23 mouse cellular contexts compared by ENCODE assay signal in genomic region chr4:32334131-32334530, GRCm38 (mm10).
"Had no signal": no experiment of that assay in that cellular context is flagged by ENCODE, and none has a peak within 500 bp of the region (broad histone marks: within the 10 kb centered on the region; RNA-seq: fewer than 3 reads in every experiment).

No protein-coding gene starts in this region.

- H3K36me3 ChIP-seq: kidney, embryonic 15.5 days; limb, embryonic 15.5 days; lung, embryonic 15.5 days; midbrain, embryonic 13.5 days had no signal

- ATAC-seq: midbrain, embryonic 13.5 days; midbrain, embryonic 16.5 days had no signal

- H3K27me3 ChIP-seq: kidney, embryonic 15.5 days; limb, embryonic 12.5 days; limb, embryonic 15.5 days; lung, embryonic 15.5 days; midbrain, embryonic 13.5 days had no signal

- H3K4me2 ChIP-seq: kidney, embryonic 15.5 days; limb, embryonic 12.5 days; limb, embryonic 15.5 days; liver, embryonic 11.5 days; lung, embryonic 15.5 days; midbrain, embryonic 13.5 days had no signal

- H3K9ac ChIP-seq: kidney, embryonic 15.5 days; limb, embryonic 12.5 days; limb, embryonic 15.5 days; liver, embryonic 14.5 days; lung, embryonic 15.5 days; midbrain, embryonic 13.5 days had no signal

- H3K4me3 ChIP-seq: kidney, embryonic 15.5 days; limb, embryonic 12.5 days; limb, embryonic 15.5 days; lung, embryonic 15.5 days; megakaryocyte, embryonic 14.5 days; midbrain, embryonic 10.5 days; midbrain, embryonic 13.5 days; myocyte had no signal

- H3K27ac ChIP-seq: kidney, embryonic 15.5 days; limb, embryonic 12.5 days; limb, embryonic 15.5 days; liver, embryonic 14.5 days; lung, embryonic 15.5 days; midbrain, embryonic 10.5 days; midbrain, embryonic 13.5 days had no signal

- H3K9me3 ChIP-seq: kidney, embryonic 15.5 days; limb, embryonic 15.5 days; lung, embryonic 15.5 days; midbrain, embryonic 10.5 days; midbrain, embryonic 13.5 days had no signal

- DNase-seq: kidney, adult 8-10 months; kidney, postnatal 10 days; kidney, postnatal 36 days; left cerebral cortex, postnatal 4 days; lung, adult 18-20 months; lung, postnatal 10 days; lung, postnatal 36 days; right cerebral cortex, adult 18-20 months; right cerebral cortex, postnatal 14 days; right cerebral cortex, postnatal 4 days; thymus, adult 18-20 months; thymus, postnatal 4 days had no signal
